Mouse (Mus musculus) megakaryocyte-erythroid progenitor cell, adult 5-6 weeks (primary cell): ENCODE data around the gene Anxa5. TPM values are rescaled to one million over a fixed set of nuclear protein-coding genes. Genes with fewer than 3 reads are reported as not detected.

Experiments
- total RNA-seq, 2 experiments: library from RNA; stranded (forward) in 1 of 2; stranded (reverse) in 1 of 2; fragments of 200-1000, 215-1000 nt in 1 of 2; fragments of >200 nt in 1 of 2; fragmentation: Nextera tagmentation in 1 of 2; gene quantifications; 2 replicates each; pipeline ENCODE4 v1.2.3; 2014 to 2017

The Anxa5 gene
- total RNA-seq, 2 experiments from 2014 or later: 7.1 to 16.3 TPM

Other genes with a start within 250 kb of the Anxa5 start
- gene 1810062G17Rik, start within 50 bp of the Anxa5 start, total RNA-seq (2014; fragmentation: Nextera tagmentation): 1.1 TPM in 1 of 2 replicates, not detected in the other
- gene 1810062G17Rik, start within 50 bp of the Anxa5 start, total RNA-seq (2017): 3.0 TPM in 1 of 2 replicates, not detected in the other
- gene Gm11549, start 45.9 kb upstream of the Anxa5 start, total RNA-seq (2014; fragmentation: Nextera tagmentation): not detected in 2 replicates
- gene Gm11549, start 45.9 kb upstream of the Anxa5 start, total RNA-seq (2017): not detected in 2 replicates
- 57.8 and 68.1 TPM in 2 replicates for gene Exosc9, start 76.7 kb upstream of the Anxa5 start, total RNA-seq (2014; fragmentation: Nextera tagmentation)
- 117 and 135 TPM in 2 replicates for gene Exosc9, start 76.7 kb upstream of the Anxa5 start, total RNA-seq (2017)
- 167 and 202 TPM in 2 replicates for gene Ccna2, start 96.3 kb upstream of the Anxa5 start, total RNA-seq (2014; fragmentation: Nextera tagmentation)
- 173 and 226 TPM in 2 replicates for gene Ccna2, start 96.3 kb upstream of the Anxa5 start, total RNA-seq (2017)
- 2.4 and 3.4 TPM in 2 replicates for gene Bbs7, start 137.6 kb upstream of the Anxa5 start, total RNA-seq (2014; fragmentation: Nextera tagmentation)
- 3.7 and 4.7 TPM in 2 replicates for gene Bbs7, start 137.6 kb upstream of the Anxa5 start, total RNA-seq (2017)
- not detected in 2 replicates for gene Trpc3, start 214.3 kb upstream of the Anxa5 start, total RNA-seq (2014; fragmentation: Nextera tagmentation)
- not detected in 2 replicates for gene Trpc3, start 214.3 kb upstream of the Anxa5 start, total RNA-seq (2017)